Mouse (Mus musculus): ENCODE data around the gene Ets1.

DNA sequence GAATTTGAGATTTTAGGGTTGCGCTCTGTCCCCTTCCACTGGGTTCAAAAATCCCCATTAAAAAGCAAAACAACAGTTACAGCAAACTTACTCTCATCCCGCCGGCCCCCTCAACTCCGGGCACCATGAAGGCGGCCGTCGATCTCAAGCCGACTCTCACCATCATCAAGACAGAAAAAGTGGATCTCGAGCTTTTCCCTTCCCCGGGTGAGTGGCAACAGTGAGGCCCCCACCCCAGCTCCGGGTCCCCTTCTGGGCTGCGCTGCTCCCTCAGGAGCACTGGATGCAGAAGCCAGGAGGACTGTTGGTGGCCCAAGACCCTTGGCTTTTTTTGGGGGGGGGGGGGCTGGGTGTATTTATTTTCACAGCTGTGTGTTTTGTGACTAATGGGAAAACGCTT, 60.2 kb downstream of the Ets1 start:
- no peak for TF ChIP-seq GATA1 (IDR thresholded peaks at IDR 0.05; ENCODE audit: borderline replicate concordance, low read length)
- TF ChIP-seq FLI1 (IDR thresholded peaks at IDR 0.05; ENCODE audit: low read length), result no peak
